Mouse (Mus musculus): ENCODE results near the gene Tcerg1l. TPM values are rescaled to one million over a fixed set of nuclear protein-coding genes. Genes with fewer than 3 reads are reported as not detected.

The Tcerg1l gene
- total RNA-seq, 2 experiments from 2014 or later, result 12.8 TPM

DNA sequence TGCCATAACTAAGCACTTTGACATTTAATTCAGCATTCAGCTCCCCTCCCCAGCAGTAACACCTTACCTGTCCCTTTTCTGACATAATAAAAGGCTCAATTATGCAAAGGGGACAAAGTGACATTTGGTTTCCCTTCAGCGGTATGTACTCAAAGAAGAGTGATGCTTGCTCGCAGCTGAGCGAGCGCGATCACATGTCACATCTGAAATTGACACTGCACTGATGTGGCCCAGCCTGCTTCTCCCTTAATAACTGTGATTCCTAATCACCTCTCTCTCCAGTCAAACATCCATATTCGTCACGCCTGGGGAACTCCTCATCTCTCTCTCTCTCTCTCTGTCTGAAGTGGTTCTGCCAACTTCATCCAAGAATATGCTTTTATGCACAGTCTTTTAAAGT, 126.2 kb downstream of the Tcerg1l start:
- Histone ChIP-seq H3K27ac (no peak overlapping the region), H3K4me3 (no peak overlapping the region)
- intact Hi-C loops (cut with DNase I), result no loop called here
- no peak for TF ChIP-seq CTCF (IDR thresholded peaks at IDR 0.05)
- DNase-seq (ENCODE audit: extremely low spot score in 1 of 2, low spot score in 2 of 2), result no peak

DNA sequence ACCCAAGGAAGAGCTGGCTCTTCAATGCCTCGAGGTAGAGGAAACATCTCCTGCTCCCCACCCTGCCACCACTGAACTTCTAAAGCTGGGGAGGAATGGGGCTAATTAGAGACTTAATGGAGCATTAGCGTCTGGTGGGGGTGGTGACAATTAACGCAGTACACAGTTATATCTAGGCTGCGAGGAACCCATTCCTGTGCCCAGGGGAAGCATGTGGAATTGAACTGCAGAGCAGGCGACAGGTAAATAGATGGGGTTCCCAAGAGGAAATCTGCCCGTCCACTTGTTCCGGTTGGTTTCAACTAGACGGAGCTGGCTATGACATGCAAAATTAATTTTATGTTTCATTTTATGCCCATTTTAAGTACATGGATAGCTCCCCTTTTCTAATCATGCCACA, 128.1 kb downstream of the Tcerg1l start:
- intact Hi-C loops (cut with DNase I), result no loop called here

DNA sequence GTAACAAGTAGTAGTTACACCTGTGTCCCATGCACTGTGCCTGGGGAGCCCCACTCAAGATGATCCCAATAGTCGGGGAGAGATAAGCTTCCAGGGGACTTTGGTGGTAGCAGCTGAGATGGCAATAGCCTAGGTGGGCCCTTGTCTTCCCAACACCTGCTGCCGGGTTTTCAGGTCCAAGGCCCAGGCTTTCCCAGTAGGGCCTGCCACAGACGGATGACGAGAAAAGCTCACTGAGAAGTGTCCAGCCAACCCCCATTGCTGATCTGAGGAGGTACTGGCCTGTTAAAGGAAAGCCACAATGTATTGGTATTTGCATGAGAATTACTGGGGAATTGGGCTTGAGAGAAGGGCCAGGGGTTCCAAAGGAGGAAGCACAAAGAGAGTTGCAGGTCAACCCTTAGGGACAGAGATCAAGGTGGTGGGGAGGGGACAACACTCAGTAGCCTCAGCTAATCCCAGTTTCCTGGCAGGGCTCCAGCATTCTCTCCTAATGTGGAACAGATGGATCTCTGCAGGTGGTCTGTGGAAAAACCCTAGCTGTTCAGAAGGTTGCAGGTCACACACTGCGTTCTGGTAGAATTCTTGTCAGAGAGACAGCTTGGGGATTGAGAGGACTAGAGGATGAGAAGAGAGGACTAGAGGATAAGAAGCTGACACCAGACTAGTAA, 129.4 kb downstream of the Tcerg1l start:
- no peak for DNase-seq (ENCODE audit: extremely low spot score in 1 of 2, low spot score in 2 of 2)
- intact Hi-C loops (cut with DNase I), result no loop called here
- no peak overlapping the region for H3K4me3 ChIP-seq
- TF ChIP-seq CTCF (IDR thresholded peaks at IDR 0.05), result no peak
- no peak overlapping the region for H3K27ac ChIP-seq

More for the DNA sequence above, 128.1 kb downstream of the Tcerg1l start:
- Histone ChIP-seq H3K4me3 (no peak overlapping the region), H3K27ac (no peak overlapping the region)
- TF ChIP-seq CTCF (IDR thresholded peaks at IDR 0.05), result no peak
- no peak for DNase-seq (ENCODE audit: extremely low spot score in 1 of 2, low spot score in 2 of 2)

DNA sequence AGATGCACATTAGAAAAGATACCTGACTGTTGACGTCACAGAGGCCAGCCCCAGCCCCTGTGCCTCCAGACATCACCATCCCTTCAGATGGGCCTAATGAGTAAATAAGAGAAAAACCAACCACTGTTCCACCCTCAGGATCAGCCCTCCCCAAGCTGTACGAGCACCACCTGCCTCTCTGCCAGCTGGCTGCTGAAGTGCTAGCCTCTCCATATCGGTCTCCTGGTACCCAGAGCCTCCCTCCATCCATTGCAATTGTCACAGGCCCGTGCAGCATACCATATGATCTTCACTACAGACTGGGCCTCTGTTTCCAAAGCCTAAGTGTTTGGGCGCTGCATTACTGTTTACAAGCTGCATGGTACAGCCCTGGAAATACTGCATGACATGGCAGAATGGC, 148.9 kb downstream of the Tcerg1l start:
- DNase-seq (ENCODE audit: extremely low spot score in 1 of 2, low spot score in 2 of 2), result no peak
- intact Hi-C loops (cut with DNase I), result no loop called here

DNA sequence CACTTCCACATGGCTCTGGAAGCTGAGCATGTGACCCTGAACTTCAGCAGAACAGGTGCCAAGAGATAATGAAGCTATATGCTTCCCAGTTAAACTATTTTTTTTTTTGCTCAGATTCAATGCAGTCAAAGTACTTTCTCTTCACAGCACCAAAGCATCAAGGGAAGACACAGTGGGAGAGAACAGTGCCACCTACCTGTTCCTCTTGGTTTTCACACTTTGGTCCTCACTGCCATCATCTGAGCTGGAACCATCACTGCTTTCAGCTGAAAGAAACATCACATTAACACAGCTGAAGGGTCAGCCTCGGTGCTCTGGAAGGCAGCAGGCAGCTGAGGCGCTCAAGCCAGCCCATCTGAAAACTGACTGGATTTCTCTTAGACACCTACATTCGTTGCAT, 149.4 kb downstream of the Tcerg1l start:
- no peak overlapping the region for H3K4me3 ChIP-seq
- intact Hi-C loops (cut with DNase I), result no loop called here
- TF ChIP-seq CTCF (IDR thresholded peaks at IDR 0.05), result peak; percentile 61
- DNase-seq (ENCODE audit: extremely low spot score in 1 of 2, low spot score in 2 of 2), result peak; percentile 31 to 37
- H3K27ac ChIP-seq, result no peak overlapping the region

More for the DNA sequence above, 148.9 kb downstream of the Tcerg1l start:
- Histone ChIP-seq H3K4me3 (no peak overlapping the region), H3K27ac (no peak overlapping the region)
- TF ChIP-seq CTCF (IDR thresholded peaks at IDR 0.05), result no peak

DNA sequence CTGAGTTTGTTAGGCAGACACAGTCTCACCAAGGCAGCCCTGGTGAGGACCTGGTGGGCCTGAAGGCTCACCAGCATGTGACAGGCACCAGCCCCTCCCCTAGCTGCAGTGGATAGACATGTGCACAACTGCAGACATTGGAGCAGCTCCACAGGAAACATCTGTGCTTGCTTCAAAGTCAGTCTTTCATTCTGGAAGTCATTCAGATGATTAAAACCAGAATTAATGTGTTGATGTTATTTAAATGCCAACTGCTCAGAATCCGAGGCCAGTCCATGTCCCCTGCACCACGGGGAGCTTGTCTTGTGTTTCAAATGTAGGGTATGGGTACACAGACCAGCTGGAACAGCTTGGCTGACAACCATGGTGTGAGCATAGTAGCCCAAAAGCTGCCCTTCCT, 150.8 kb downstream of the Tcerg1l start:
- no peak for TF ChIP-seq CTCF (IDR thresholded peaks at IDR 0.05)
- no peak overlapping the region for H3K4me3 ChIP-seq
- DNase-seq (ENCODE audit: extremely low spot score in 1 of 2, low spot score in 2 of 2), result no peak
- intact Hi-C loops (cut with DNase I), result loop anchor here (2.0 kb wide), 1 partner anchor 768 kb away; no protein-coding TSS in a partner anchor
- H3K27ac ChIP-seq, result no peak overlapping the region

DNA sequence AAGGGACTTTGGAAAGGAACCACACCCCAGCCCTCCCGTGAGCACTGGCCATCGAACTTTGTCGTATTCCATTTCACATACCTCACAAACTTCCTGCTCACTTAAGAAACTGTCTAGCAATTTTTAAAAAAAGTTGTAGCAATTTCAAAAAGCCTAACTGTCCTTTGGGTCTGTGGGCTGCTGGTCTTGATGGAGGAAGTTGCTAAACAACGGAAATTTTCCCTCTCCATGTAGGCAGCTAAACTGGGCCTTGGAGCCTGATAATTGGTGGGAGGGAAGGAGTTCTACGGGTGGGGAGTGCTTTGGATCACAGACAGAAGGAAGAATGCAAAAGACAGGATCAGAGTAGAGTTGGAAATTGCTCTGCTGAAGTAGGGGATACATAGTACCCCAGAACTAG, 155.3 kb downstream of the Tcerg1l start:
- intact Hi-C loops (cut with DNase I), result no loop called here
- Histone ChIP-seq H3K27ac (no peak overlapping the region), H3K4me3 (no peak overlapping the region)
- no peak for TF ChIP-seq CTCF (IDR thresholded peaks at IDR 0.05)
- no peak for DNase-seq (ENCODE audit: extremely low spot score in 1 of 2, low spot score in 2 of 2)

DNA sequence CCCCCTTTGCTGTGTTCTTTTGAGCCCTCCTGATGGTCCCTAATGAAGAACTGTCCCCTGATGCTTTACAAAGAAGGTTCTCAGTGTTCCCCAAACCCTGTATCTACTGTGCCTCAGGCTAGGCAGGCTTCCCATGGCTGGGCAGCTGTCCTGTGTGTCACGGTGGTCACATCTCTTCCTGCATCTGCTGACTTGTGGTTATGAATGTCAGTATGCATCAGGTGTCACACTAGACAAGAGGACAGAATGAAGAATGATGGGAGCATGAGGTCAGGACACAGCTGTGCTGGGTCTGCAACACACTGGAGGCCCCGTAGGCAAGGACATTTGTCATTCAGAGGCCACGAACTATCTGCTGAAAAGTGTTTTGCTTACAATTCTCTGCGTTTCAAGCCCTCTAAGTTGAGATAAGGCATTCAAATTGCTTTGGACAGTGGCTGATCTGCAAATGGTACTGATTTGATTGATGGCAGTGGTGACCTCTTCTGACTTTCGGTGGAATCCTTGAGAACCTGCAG, 159.8 kb downstream of the Tcerg1l start:
- no peak overlapping the region for H3K27ac ChIP-seq
- intact Hi-C loops (cut with DNase I), result no loop called here
- TF ChIP-seq CTCF (IDR thresholded peaks at IDR 0.05), result no peak
- H3K4me3 ChIP-seq, result no peak overlapping the region
- no peak for DNase-seq (ENCODE audit: extremely low spot score in 1 of 2, low spot score in 2 of 2)

DNA sequence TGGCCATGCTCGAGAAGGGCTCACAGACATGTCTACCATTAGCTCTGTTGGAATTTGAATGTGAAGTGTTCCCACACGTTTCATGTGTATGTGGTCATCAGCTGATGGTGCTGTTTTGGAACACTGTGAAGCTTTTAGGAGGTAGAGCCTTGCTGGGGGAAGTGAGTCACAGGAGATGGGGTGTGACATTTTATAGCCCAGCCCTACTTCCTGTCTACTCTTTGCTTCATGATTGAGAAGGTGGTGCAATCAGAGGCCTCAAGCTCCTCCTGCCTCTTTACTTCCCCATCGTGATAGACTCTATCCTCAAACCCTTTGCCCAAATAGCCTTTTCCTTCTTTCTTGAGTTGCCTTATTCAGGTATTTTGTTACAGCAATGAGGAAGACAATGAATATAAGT, 173.3 kb downstream of the Tcerg1l start:
- Histone ChIP-seq H3K4me3 (no peak overlapping the region), H3K27ac (no peak overlapping the region)
- DNase-seq (ENCODE audit: extremely low spot score in 1 of 2, low spot score in 2 of 2), result no peak
- no peak for TF ChIP-seq CTCF (IDR thresholded peaks at IDR 0.05)
- intact Hi-C loops (cut with DNase I), result no loop called here

DNA sequence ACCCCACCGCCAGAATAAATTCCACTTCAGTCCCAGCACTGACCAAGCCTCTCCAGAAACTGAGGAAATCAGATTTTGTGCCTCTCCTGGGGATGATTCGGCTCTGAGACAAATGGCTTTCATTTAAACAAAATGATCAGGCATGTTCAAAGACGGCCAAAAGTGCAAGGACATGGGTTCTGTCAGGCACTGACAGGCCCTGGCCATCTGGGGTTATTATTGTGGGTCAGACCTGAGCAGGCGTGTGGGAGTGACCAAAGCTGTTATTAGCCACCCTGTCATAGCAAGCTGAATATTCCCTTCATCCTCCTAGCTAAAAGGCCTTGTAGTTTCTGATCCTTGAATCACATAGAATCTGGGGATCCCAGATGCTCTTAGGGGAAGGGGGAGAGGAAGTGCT, 174.6 kb downstream of the Tcerg1l start:
- H3K4me3 ChIP-seq, result no peak overlapping the region
- no peak for DNase-seq (ENCODE audit: extremely low spot score in 1 of 2, low spot score in 2 of 2)
- H3K27ac ChIP-seq, result no peak overlapping the region
- TF ChIP-seq CTCF (IDR thresholded peaks at IDR 0.05), result no peak
- intact Hi-C loops (cut with DNase I), result no loop called here

DNA sequence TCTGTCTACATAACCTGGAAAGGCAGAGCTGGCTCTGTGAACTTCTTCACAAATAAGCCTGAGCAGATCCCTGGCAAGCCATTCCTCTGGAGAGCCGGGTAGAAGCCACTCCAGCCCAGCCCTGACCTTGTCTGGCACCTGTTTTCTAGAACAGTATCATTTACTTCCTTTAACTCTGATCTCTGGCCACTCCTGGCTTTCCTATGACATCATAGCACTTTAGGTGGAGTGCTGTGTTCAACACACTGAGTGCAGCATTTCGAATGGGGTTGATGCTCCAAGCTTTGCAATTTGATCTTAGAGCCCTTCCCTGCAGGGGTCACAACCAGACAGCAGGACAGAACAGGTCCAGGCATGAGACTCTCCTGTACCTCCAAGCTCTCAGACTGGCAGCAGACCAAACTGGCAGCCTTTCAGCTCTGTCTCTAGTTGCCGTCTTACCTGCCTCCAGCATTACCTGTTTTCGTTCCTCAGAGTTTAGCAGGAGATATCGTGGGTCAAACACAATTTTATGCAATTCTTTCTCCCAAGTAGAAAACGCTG, 179.9 kb downstream of the Tcerg1l start:
- no peak for DNase-seq (ENCODE audit: extremely low spot score in 1 of 2, low spot score in 2 of 2)
- no peak for TF ChIP-seq CTCF (IDR thresholded peaks at IDR 0.05)
- no peak overlapping the region for H3K4me3 ChIP-seq
- intact Hi-C loops (cut with DNase I), result no loop called here
- H3K27ac ChIP-seq, result no peak overlapping the region

DNA sequence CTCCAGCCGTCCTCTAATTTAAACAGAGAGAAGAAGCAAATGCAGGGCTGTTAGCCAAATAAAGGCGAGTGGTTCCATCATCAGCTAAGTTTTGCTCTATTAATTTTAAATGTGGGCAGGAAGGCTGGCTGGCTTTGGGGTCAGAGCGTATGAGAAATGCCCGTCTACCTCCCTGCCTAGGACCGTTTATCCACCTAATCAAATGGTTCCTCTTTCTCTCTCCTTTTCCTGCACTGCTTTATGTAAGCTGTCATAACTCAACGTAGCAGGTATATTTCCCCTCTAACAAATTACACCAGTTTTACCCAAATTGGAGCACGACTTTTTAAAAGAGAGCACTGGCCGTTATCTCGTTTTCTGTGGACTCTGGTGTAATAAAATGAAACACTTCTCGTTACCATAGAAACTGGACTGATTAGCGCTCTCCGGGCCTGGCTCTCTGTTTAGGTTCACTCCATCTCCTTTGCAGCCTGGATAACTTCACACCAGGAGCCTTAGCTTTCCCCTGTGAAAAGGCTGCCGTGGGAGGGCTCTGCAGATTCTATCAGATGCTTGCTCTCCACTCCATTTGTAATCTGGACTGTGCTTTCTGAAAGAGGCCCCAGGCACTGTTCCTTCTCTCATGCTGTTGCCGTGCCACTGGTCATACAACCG, 182.2 kb downstream of the Tcerg1l start:
- no peak overlapping the region for H3K27ac ChIP-seq
- intact Hi-C loops (cut with DNase I), result no loop called here
- H3K4me3 ChIP-seq, result no peak overlapping the region
- DNase-seq (ENCODE audit: extremely low spot score in 1 of 2, low spot score in 2 of 2), result peak; percentile 10 to 19
- no peak for TF ChIP-seq CTCF (IDR thresholded peaks at IDR 0.05)
